Mouse (Mus musculus) hindbrain, embryonic 10.5 days (tissue): Measurements from ENCODE around the gene Gm5622. TPM values are rescaled to one million over a fixed set of nuclear protein-coding genes. Genes with fewer than 3 reads are reported as not detected.
"Not testable (repeated sequence)": the region's sequence is repeated elsewhere in the genome, so short reads cannot be mapped to it uniquely, and the experiment has no call there.

ENCODE experiments used
- DNase-seq: peaks from one replicate; pipeline ENCODE4 v3.0.0-alpha.2; 2017; ENCODE audit warnings: low spot score
- H3K27ac ChIP-seq: fragments of 300-500 bp; sonication (generic); 2 replicates; pipeline ENCODE4 v1.5.1; 2016; ENCODE audit warnings: mild to moderate bottlenecking, moderate library complexity
- H3K27me3 ChIP-seq: fragments of 300-500 bp; sonication (generic); 2 replicates; pipeline ENCODE4 v1.6.1; 2016; ENCODE audit warnings: mild to moderate bottlenecking; ENCODE audit not compliant: poor library complexity, insufficient read depth, severe bottlenecking
- H3K36me3 ChIP-seq: fragments of 300-500 bp; sonication (generic); 2 replicates; pipeline ENCODE4 v1.6.1; 2016; ENCODE audit warnings: mild to moderate bottlenecking, moderate library complexity
- H3K4me1 ChIP-seq: fragments of 300-500 bp; sonication (generic); replicated peaks from 2 replicates; pipeline ENCODE4 v1.6.1; 2016; ENCODE audit warnings: mild to moderate bottlenecking
- H3K4me3 ChIP-seq: fragments of 300-500 bp; sonication (generic); 2 replicates; pipeline ENCODE4 v1.5.1; 2016; ENCODE audit warnings: mild to moderate bottlenecking, moderate library complexity
- H3K9me3 ChIP-seq: fragments of 300-500 bp; sonication (generic); 2 replicates; pipeline ENCODE4 v1.6.1; 2016; ENCODE audit warnings: mild to moderate bottlenecking, moderate library complexity
- WGBS: fragments of 180-500 bp; shearing (Covaris S2); methylation state at CpG from one replicate; pipeline ENCODE4 v1.1.7; 2016; 5-methylcytosine and 5-hydroxymethylcytosine counted together
- polyA plus RNA-seq: library from polyadenylated mRNA; unstranded; fragments of >200 nt; fragmentation: Nextera tagmentation; extraction: Ambion mirVana; gene quantifications from 2 replicates; pipeline ENCODE4 v1.2.1, GENCODE M21; 2016

Gene Gm5622
- polyA plus RNA-seq, result not detected in 2 replicates

- no peak within 1 kb of the TSS for H3K4me3 ChIP-seq
- H3K27ac ChIP-seq, result no peak within 1 kb of the TSS
- H3K4me1 ChIP-seq, result no peaks in the 10 kb centered on the region
- H3K9me3 ChIP-seq, result no peaks in the 10 kb centered on the region
- no peaks in the 10 kb centered on the region for H3K27me3 ChIP-seq
- no peaks in the 10 kb centered on the region for H3K36me3 ChIP-seq
- no peak for DNase-seq
- WGBS, result 92% methylated on average over 4 of the region's 4 CpGs
These were observed at the start of gene Gm5622 for GRCm38 (mm10) chr14:51552490-51552889. TSS of gene Gm5622 (plus strand) at chr14:51552790.

- WGBS, result 96% methylated on average over 8 of the region's 8 CpGs
- Histone ChIP-seq H3K9me3 (no peaks in the 10 kb centered on the region), H3K36me3 (no peaks in the 10 kb centered on the region), H3K4me1 (no peaks in the 10 kb centered on the region), H3K4me3 (no peak overlapping the region), H3K27ac (no peak overlapping the region), H3K27me3 (no peaks in the 10 kb centered on the region)
- no peak for DNase-seq
These were observed 45.2 kb upstream of the Gm5622 start for GRCm38 (mm10) chr14:51507416-51507815.

DNA sequence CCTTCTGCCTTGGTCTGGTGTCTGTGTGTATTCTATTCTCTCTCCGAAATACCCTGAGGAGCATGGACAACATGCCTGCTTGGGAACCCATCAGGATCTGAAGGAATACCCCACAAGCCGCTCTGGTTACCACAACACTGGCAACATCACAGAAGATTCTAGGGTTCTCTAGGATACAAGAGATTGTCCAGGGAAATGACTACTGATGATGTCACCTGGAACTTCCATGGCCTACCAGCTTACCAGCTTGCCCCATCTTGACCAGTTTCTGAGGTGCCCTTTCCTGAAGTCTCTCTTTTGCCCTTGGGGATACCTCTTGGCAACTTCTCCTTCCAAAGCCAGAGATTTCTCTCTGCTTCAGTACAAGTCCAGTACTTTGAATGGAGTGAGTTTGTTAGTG, 21.4 kb downstream of the Gm5622 start, which contains the start of gene Gm17175:
Gene Gm17175 (minus strand): TSS at position 101 of the 400 bp plus-strand sequence.
- not testable (repeated sequence) for H3K4me3 ChIP-seq, H3K27ac ChIP-seq, H3K4me1 ChIP-seq, DNase-seq, H3K9me3 ChIP-seq, H3K36me3 ChIP-seq, H3K27me3 ChIP-seq
- 92% methylated on average over 2 of the region's 2 CpGs for WGBS

- H3K36me3 ChIP-seq, DNase-seq, H3K27me3 ChIP-seq, H3K27ac ChIP-seq, H3K4me3 ChIP-seq, H3K4me1 ChIP-seq, H3K9me3 ChIP-seq: not testable (repeated sequence)
- 92% methylated on average over 4 of the region's 4 CpGs for WGBS
These were observed 39.4 kb downstream of the Gm5622 start, which contains the start of gene Gm17174 for GRCm38 (mm10) chr14:51592039-51592438. TSS of gene Gm17174 (minus strand) at chr14:51592139.

DNA sequence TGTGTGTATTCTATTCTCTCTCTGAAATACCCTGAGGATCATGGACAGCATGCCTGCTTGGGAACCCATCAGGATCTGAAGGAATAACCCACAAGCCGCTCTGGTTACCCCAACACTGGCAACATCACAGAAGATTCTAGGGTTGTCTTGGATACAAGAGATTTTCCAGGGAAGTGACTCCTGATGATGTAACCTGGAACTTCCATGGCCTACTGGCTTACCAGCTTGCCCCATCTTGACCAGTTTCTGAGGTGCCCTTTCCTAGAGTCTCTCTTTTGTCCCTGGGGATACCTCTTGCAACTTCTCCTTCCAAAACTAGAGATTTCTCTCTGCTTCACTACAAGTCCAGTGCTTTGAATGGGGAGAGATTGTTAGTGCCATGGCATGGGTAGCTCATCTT, 58.6 kb downstream of the Gm5622 start, which contains the start of gene Gm17078:
Gene Gm17078 (minus strand): TSS at position 101 of the 400 bp plus-strand sequence.
- Histone ChIP-seq H3K36me3 (no peaks in the 10 kb centered on the region), H3K9me3 (no peaks in the 10 kb centered on the region), H3K4me1 (no peaks in the 10 kb centered on the region), H3K27ac (no peak within 1 kb of the TSS), H3K27me3 (no peaks in the 10 kb centered on the region), H3K4me3 (no peak within 1 kb of the TSS)
- DNase-seq, result no peak
- WGBS, result 91% methylated on average over 1 of the region's 1 CpGs

GRCm38 (mm10) chr14:51632426-51632825, 79.8 kb downstream of the Gm5622 start:
- H3K36me3 ChIP-seq, H3K27ac ChIP-seq, H3K4me3 ChIP-seq, H3K9me3 ChIP-seq, H3K27me3 ChIP-seq, H3K4me1 ChIP-seq, DNase-seq: not testable (repeated sequence)
- 94% methylated on average over 1 of the region's 1 CpGs for WGBS

DNA sequence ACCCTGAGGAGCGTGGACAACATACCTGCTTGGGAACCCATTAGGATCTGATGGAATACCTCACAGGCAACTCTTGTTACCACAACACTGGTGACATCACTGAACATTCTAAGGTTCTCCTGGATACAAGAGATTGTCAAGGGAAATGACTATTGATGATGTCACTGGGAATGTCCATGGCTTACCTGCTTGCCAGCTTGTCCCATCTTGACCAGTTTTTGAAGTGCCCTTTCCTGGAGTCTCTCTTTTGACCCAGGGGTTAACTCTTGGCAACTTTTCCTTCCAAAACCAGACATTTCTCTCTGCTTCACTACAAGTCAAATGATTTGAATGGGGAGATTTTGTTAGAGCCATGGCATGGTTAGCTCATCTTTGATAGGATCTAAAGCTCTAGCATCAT, 83.0 kb downstream of the Gm5622 start, which contains the start of gene Gm4181:
Gene Gm4181 (minus strand): TSS at position 101 of the 400 bp plus-strand sequence.
- not testable (repeated sequence) for H3K36me3 ChIP-seq, H3K9me3 ChIP-seq, H3K27me3 ChIP-seq, H3K27ac ChIP-seq, H3K4me1 ChIP-seq, H3K4me3 ChIP-seq, DNase-seq
- WGBS, result 80% methylated on average over 1 of the region's 1 CpGs

DNA sequence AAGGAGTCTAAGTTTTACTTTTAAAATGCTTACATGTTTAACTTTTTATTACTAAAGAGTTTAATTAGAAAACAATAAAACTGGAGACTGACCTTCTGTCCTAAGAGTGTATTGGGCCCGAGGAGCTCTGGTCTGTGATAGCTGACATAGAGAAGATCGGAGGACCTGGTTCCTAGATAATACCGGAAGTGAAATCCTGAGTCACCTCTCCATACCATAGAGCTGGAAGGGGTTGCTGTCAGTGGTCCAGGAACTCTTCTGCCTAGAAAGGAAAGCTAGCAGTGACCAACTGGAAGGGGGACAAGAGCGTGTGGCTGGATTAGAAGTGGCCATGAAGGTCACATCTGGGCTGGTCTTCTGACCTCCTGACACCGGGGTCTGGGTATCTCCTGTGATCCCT, 124.7 kb downstream of the Gm5622 start:
- Histone ChIP-seq H3K9me3 (no peaks in the 10 kb centered on the region), H3K4me1 (no peaks in the 10 kb centered on the region), H3K4me3 (no peak overlapping the region), H3K27ac (no peak overlapping the region), H3K27me3 (no peaks in the 10 kb centered on the region), H3K36me3 (no peaks in the 10 kb centered on the region)
- DNase-seq, result no peak
- 86% methylated on average over 5 of the region's 5 CpGs for WGBS

GRCm38 (mm10) chr14:51695368-51695767, 142.8 kb downstream of the Gm5622 start, which contains the start of gene Gm17079:
TSS of gene Gm17079 (minus strand) at chr14:51695468.
- H3K27ac ChIP-seq, H3K4me3 ChIP-seq, DNase-seq, H3K4me1 ChIP-seq, H3K36me3 ChIP-seq, H3K27me3 ChIP-seq, H3K9me3 ChIP-seq: not testable (repeated sequence)
- WGBS, result 84% methylated on average over 2 of the region's 2 CpGs

Other genes with a start within 250 kb of the Gm5622 start
- gene Gm7247, start 191.0 kb upstream of the Gm5622 start, polyA plus RNA-seq, result not detected in 2 replicates
- not detected in 2 replicates for gene Vmn2r88, start 142.0 kb upstream of the Gm5622 start, polyA plus RNA-seq
- not detected in 2 replicates for gene Vmn2r89, start 100.9 kb upstream of the Gm5622 start, polyA plus RNA-seq
- gene Gm17175, start 21.3 kb downstream of the Gm5622 start, polyA plus RNA-seq, result not detected in 2 replicates
- gene Gm17174, start 39.3 kb downstream of the Gm5622 start, polyA plus RNA-seq, result not detected in 2 replicates
- not detected in 2 replicates for gene Gm17078, start 58.5 kb downstream of the Gm5622 start, polyA plus RNA-seq
- not detected in 2 replicates for gene Gm4181, start 82.9 kb downstream of the Gm5622 start, polyA plus RNA-seq
- not detected in 2 replicates for gene Gm17079, start 142.7 kb downstream of the Gm5622 start, polyA plus RNA-seq
- gene Gm5800, start 164.4 kb downstream of the Gm5622 start, polyA plus RNA-seq, result not detected in 2 replicates
- not detected in 2 replicates for gene Ang4, start 220.8 kb downstream of the Gm5622 start, polyA plus RNA-seq
- not detected in 2 replicates for gene AY358078, start 247.3 kb downstream of the Gm5622 start, polyA plus RNA-seq